Mouse (Mus musculus) thymus, postnatal 25 days (tissue): Measurements from ENCODE around the gene Tspan14.

Experiments
- DNase-seq: peaks from one replicate; pipeline ENCODE4 v3.0.0; 2022

Gene Tspan14

GRCm38 (mm10) chr14:40966392-40966861 lies at the start of gene Tspan14:
Tspan14 (minus strand) TSS chr14:40966807.
- DNase-seq: peak; percentile 74

DNA sequence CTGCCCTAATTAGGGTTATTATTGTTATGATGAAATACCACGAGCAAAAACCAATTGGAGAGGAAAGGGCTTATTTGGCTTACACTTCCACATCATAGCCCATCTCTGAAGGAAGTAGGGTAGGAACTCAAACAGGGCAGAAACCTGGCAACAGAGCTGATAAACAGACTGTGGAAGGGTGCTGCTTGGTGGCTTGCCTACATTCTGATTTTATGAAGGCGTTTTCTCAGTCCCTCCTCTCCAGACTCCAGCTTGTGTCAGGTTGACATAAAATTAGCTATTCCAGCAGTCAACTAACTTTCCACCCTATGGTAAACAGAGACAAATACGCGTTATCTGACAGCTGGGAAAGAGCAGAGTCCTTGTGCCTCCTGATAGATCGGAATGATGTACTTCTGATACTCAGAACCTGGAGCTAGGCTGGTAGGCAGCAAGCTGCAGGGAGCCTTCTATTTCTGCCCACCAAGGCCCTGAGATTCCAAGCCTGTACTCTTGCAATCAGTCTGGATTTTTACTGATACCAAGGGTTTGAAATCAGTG lies 48.2 kb upstream of the Tspan14 start:
- DNase-seq: no peak

DNA sequence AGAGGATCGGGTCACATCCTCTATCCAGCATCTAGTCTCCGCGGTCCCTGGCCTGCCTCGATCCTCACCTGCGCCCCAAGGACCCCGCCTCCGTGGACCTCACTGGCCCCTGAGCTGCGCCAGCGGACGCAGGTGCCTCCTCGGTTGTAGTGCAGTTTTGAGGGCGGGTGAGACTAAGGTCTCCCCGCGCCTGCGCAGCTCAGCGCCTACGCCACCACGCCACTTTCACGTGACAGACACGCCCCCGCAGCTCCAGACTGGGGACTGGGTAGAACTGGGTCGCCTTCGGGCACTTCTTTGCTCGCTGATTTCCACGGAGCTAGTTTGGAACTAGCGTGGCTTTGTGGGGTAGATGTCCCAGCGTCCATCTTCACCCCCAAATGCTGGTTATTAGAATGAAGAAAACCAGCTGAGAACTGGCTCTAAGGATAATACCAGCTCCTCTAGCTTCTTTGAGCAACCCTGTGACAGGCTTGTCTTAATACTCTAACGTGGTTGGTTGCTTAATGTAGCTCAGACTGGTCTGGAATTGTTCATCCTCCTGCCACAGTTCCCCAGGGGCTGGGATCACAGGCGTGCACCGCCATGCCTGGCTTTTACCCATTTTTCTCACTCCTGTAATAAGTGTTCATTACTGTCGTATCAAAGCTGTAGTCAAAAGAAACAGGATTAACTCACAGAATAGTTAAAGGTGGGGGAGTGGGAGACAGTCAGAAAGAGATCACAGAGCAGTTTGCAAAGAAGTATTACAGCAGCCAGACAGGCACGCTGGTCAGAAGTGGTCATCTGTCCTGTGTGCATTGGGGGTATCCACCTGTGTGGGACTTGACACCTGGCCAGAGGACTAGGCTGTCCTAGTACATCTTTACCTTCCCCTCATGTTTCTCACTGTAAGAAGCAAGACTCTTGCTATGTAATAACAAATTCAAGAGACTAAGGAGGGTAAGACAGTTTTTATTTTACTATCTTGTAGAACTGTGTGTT lies 47.3 kb upstream of the Tspan14 start, which contains the start of gene Fam213a:
TSS of gene Fam213a (minus strand) at position 159 of the 984 bp plus-strand sequence.
- DNase-seq: peak; percentile 88

- DNase-seq: no peak
Measured at GRCm38 (mm10) chr14:41013143-41013542, 46.5 kb upstream of the Tspan14 start.

DNA sequence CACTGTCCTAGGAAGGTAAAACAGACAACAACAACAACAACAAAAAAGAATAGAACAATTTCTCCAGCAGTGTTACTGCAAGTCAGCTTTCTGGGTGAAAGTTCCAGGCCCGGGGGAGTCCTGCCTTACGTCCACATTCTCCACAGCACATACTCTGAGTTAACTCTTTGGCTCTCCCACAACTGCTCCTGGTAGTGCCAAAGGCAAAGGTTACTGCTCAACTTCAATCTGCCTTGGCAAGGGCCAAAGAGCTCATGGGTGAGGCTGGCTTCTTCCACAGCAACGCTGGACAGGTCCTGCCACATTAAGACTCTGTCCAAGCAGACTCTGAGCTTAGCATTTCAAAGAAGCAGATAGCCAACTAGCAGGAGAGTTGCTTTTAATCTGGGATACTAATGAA lies 45.3 kb upstream of the Tspan14 start:
- no peak for DNase-seq

DNA sequence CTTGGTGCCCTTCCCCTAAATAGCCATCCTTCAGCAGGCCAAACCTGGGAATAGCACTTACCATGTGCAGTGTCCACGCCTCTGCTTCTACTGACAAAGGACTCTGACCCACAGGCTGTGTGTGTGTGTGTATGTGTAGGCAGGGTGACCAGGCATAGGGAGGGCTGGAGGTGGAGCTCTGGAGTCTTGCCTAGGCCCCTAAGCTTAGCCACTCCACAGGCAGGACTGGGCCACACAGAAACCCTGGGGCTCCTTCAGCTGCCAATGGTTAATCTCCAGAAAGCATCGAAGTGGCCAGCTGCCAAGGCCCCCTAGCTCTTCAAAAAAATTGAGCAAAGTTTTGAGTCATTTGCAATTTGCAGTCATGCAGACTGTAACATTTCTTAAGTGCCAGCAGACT lies 41.5 kb upstream of the Tspan14 start:
- no peak for DNase-seq

- DNase-seq: no peak
Measured at GRCm38 (mm10) chr14:41007641-41008040, 41.0 kb upstream of the Tspan14 start.

DNA sequence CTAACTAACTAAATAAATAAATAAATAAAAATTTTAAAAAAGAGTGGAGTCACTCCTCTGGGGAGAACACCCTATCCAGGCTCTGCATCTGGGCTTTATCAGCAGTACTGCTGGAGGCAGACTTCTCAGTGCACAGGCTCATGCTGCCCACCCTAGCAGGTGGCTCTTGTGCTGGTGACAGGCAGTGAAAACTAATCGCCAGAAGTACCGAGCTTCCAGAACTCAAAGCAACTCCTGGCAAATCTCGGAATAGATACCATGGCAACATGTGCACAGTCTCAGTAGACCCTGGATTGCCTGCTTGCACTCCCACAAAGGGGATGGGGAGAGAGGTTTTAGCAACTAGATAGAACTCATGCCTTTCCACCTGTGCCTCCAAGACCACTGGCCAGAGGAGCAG lies 40.3 kb upstream of the Tspan14 start:
- DNase-seq: no peak

DNA sequence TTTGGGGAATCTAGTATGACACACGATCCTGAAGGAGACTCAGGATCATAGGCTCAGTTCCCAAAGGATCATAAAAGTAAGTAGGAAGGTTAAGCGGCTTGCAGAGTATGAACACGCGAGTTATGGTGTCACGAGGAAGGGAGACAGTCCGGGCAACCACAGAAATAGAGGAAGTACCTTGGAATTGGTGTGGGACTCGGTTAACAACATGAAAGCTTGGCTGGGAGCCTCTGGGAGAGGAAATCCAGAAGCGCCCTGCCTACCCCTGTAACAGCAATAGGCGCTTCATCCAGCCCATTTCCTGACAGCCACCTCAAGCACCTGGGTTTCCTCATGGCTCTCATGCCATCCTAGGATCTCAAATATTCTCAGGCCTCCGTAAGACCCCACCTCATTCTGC lies 39.7 kb upstream of the Tspan14 start:
- no peak for DNase-seq

DNA sequence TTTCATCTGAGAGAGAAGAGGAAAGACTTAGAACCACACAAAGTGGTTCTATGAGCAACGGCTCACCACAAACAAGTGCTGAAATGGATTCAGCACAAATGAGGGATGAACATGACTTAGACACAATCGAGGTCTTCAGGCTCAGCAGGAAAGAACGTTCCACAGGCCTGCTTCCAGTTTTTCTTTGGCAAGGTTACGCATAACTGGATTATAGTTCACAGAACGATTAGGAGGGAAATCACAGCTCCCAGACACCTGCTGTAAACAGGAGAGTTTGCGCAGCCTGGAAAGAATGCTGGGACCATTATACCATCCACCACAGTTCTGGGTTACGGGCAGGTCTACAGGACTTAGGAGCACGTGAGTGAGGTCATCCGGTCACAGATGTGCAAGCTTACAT lies 39.1 kb upstream of the Tspan14 start:
- no peak for DNase-seq

GRCm38 (mm10) chr14:41004201-41005141 lies 37.9 kb upstream of the Tspan14 start:
- DNase-seq: no peak

GRCm38 (mm10) chr14:41001576-41001975 lies 35.0 kb upstream of the Tspan14 start:
- no peak for DNase-seq

- no peak for DNase-seq
Measured at GRCm38 (mm10) chr14:41000801-41001200, 34.2 kb upstream of the Tspan14 start.

DNA sequence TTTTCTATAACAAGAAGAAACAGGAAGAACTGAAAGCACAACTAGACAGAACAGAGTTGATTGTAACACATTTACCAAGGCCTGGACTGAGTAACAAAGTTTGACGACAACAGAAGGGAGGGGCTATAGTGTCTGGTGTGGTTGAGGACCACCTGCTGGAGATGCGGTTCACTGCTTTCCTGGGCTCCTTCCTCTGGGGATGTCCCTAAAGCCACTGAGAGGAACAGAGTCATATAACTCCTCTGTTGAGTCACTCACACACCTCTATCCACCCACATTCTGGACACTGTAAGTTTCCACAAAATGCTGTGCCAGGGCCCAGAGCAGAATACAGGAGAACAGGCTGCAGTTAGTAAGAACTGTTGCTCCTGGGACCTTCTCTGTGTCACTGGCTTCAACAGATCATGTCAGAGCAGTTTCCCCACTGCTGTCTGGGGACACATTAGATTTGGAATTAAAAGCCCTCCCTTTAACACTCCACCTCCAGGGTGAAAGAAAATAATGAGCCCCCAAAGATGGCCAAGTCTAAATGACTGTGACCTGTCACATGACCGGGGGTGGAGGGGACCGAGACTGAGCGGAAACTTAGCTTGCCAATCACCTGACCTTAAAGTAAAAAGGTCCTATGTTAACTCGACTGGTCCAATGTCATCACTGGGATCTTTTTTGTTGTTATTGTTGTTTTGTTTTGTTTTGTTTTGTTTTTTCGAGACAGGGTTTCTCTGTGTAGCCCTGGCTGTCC lies 33.5 kb upstream of the Tspan14 start:
- DNase-seq: no peak

DNA sequence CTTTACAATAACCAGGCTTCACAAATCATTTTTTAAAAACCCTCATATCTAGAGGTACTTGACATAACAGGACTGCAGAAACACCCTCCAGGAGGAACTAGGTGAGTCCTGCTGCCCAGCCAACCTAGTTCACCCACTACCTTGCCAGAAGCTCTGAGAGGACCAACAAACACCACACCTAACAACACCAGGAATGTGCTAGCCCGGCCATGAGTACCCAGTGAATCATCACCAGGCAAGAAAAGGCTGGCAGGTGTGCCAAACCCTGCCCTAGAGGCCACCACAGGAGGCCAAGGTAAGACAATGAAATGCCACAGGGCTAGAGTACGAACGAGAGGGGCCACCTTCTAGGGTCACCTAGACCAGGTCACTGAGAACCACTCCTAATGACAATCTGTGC lies 29.6 kb upstream of the Tspan14 start:
- no peak for DNase-seq

DNA sequence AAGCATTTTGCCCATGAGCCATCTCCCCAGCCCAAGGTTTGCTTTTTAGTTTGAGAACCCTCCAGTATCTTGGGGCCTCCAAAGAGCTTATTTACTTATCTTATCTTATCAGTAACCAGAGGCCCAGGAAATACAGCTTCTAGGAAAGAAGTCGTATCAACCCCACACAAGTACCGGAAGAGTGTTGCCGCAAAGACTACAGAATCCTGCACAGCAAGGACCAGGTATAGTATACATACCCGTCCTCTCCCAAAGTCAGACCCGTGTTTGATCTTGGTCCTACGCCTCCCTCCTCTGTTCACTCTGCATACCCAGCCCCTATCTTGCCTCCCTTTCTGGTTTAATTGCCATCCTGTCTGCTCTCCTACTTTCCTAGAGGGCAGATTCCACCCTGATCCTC lies 25.9 kb upstream of the Tspan14 start:
- DNase-seq: no peak

- no peak for DNase-seq
Measured at GRCm38 (mm10) chr14:40988780-40989179, 22.2 kb upstream of the Tspan14 start.

- DNase-seq: no peak
Measured at GRCm38 (mm10) chr14:40987184-40987583, 20.6 kb upstream of the Tspan14 start.

GRCm38 (mm10) chr14:40985635-40986034 lies 19.0 kb upstream of the Tspan14 start:
- no peak for DNase-seq

GRCm38 (mm10) chr14:40979723-40980122 lies 13.1 kb upstream of the Tspan14 start:
- DNase-seq: no peak

- DNase-seq: no peak
Measured at GRCm38 (mm10) chr14:40979002-40979401, 12.4 kb upstream of the Tspan14 start.

GRCm38 (mm10) chr14:40975127-40975721 lies 8.6 kb upstream of the Tspan14 start:
- DNase-seq: peak; percentile 75
